Mouse (Mus musculus) heart, embryonic 12.5 days (tissue): ENCODE results near the gene Cdc6. TPM values are rescaled to one million over a fixed set of nuclear protein-coding genes. Genes with fewer than 3 reads are reported as not detected.
"Not testable (repeated sequence)": the region's sequence is repeated elsewhere in the genome, so short reads cannot be mapped to it uniquely, and the experiment has no call there.

Experiments used
- ATAC-seq: fragments of 200-750 bp; cut with Nextera tagmentation; 2 replicates; pipeline ENCODE4 v1.8.0; 2017; ENCODE audit warnings: moderate TSS enrichment, moderate library complexity; ENCODE audit not compliant: insufficient number of reproducible peaks, low FRiP score
- H3K27ac ChIP-seq: fragments of 300-500 bp; sonication (generic); 2 replicates; pipeline ENCODE4 v1.5.1; 2016; ENCODE audit warnings: mild to moderate bottlenecking, moderate library complexity; ENCODE audit not compliant: poor library complexity, severe bottlenecking
- H3K27me3 ChIP-seq: fragments of 300-500 bp; sonication (generic); replicated peaks from 2 replicates; pipeline ENCODE4 v1.6.1; 2016; ENCODE audit warnings: mild to moderate bottlenecking, moderate library complexity
- H3K36me3 ChIP-seq: fragments of 300-500 bp; sonication (generic); 2 replicates; pipeline ENCODE4 v1.6.1; 2016; ENCODE audit warnings: mild to moderate bottlenecking, moderate library complexity
- H3K4me1 ChIP-seq: fragments of 300-500 bp; sonication (generic); replicated peaks from 2 replicates; pipeline ENCODE4 v1.6.1; 2016; ENCODE audit warnings: mild to moderate bottlenecking
- H3K4me2 ChIP-seq: fragments of 300-500 bp; sonication (generic); 2 replicates; pipeline ENCODE4 v1.6.1; 2016; ENCODE audit warnings: mild to moderate bottlenecking, moderate library complexity
- H3K4me3 ChIP-seq: fragments of 300-500 bp; sonication (generic); 2 replicates; pipeline ENCODE4 v1.5.1; 2016; ENCODE audit warnings: mild to moderate bottlenecking
- H3K9ac ChIP-seq: fragments of 300-500 bp; sonication (generic); 2 replicates; pipeline ENCODE4 v1.6.1; 2016; ENCODE audit warnings: mild to moderate bottlenecking, moderate library complexity
- H3K9me3 ChIP-seq: fragments of 300-500 bp; sonication (generic); replicated peaks from 2 replicates; pipeline ENCODE4 v1.6.1; 2016; ENCODE audit warnings: mild to moderate bottlenecking, moderate library complexity
- WGBS: fragments of 180-500 bp; shearing (Covaris S2); methylation state at CpG from one replicate; pipeline ENCODE4 v1.1.7; 2016; 5-methylcytosine and 5-hydroxymethylcytosine counted together
- polyA plus RNA-seq: library from polyadenylated mRNA; unstranded; fragments of >200 nt; fragmentation: Nextera tagmentation; extraction: Ambion mirVana; gene quantifications from 2 replicates; pipeline ENCODE4 v1.2.1, GENCODE M21; 2016

The Cdc6 gene
- polyA plus RNA-seq, 1 experiment from 2014 or later = 27.0 TPM

DNA sequence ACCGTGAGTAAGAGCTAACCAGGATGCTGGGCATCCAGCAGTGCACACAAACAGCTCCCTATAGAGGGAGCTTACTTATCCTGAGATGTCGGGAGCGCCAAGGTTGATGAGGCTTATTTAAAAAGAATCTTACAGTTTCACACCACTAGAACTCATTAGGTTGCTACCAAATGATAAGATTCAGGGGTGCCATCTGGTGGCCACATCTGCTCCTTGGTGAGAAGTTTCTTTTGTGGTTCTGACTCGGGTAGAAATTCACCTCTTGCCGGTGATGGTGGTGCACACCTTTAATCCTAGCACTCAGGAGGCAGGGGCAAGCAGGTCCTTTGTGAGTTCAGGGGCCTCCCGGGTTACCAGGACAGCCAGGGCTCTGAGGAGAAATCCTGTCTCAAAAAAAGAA, 2.1 kb downstream of the Cdc6 start:
- H3K4me3 ChIP-seq = peak overlapping the region; percentile 75
- H3K36me3 ChIP-seq = peaks cover 49% of the 10 kb centered on the region
- H3K4me2 ChIP-seq = peak overlapping the region; percentile 99
- H3K9ac ChIP-seq = peak overlapping the region; percentile 35; the same call in 1 of the 2 replicates
- no peak overlapping the region for H3K27ac ChIP-seq
- no peaks in the 10 kb centered on the region for H3K9me3 ChIP-seq
- no peaks in the 10 kb centered on the region for H3K27me3 ChIP-seq
- peaks cover 40% of the 10 kb centered on the region for H3K4me1 ChIP-seq
- ATAC-seq = no peak
- WGBS = 34% methylated on average over 6 of the region's 6 CpGs

GRCm38 (mm10) chr11:98910415-98910814, 2.8 kb downstream of the Cdc6 start:
- peaks cover 55% of the 10 kb centered on the region for H3K36me3 ChIP-seq
- H3K4me3 ChIP-seq = no peak overlapping the region
- ATAC-seq = no peak
- no peak overlapping the region for H3K9ac ChIP-seq
- no peaks in the 10 kb centered on the region for H3K9me3 ChIP-seq
- H3K27me3 ChIP-seq = no peaks in the 10 kb centered on the region
- H3K4me1 ChIP-seq = peaks cover 33% of the 10 kb centered on the region
- peak overlapping the region; percentile 99 for H3K4me2 ChIP-seq
- WGBS = 74% methylated on average over 11 of the region's 11 CpGs
- H3K27ac ChIP-seq = no peak overlapping the region

DNA sequence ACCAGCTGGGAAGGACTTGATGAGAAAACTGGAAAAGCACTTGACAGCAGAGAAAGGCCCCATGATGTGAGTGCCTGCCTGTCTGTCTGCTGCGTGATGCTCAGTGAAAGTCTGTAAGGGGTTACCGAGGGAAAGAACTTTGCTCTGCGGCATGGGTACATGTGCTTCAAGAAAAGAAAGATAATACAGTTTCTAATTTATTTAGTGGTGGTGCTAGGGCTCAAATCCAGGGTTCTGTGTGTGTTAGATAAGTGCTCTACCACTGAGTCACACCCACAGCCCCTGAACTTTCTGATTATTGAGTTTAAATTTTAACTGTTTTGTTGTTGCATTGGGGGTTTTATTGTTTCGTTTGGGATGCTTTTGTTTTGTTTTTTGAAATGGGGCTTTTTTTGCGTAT, 3.9 kb downstream of the Cdc6 start:
- ATAC-seq = no peak
- Histone ChIP-seq H3K9me3 (no peaks in the 10 kb centered on the region), H3K9ac (no peak overlapping the region), H3K27ac (no peak overlapping the region), H3K4me1 (peaks cover 26% of the 10 kb centered on the region), H3K36me3 (peaks cover 59% of the 10 kb centered on the region), H3K4me3 (no peak overlapping the region), H3K27me3 (no peaks in the 10 kb centered on the region), H3K4me2 (no peak overlapping the region)
- 80% methylated on average over 5 of the region's 5 CpGs for WGBS

DNA sequence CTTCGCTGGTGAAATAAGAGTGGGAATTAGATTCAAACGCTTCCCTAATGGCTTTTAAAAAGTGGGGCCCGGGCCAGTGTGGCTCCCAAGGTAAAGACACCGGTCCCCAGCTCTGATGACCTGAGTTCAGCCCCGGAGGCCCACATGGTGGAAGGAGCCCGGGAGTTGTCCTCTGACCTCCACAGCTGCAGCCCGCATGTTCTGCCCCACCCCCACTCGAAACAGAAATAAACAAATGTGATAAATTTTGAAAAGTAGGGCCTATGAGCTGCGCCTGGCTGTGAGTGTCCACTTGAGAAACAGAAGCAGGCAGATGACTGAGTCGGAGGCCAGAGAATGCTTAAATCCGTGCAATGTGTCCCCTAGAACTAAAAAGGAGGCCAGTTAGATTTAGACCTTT, 6.6 kb downstream of the Cdc6 start:
- H3K4me3 ChIP-seq = no peak overlapping the region
- ATAC-seq = no peak
- no peak overlapping the region for H3K9ac ChIP-seq
- no peaks in the 10 kb centered on the region for H3K9me3 ChIP-seq
- H3K36me3 ChIP-seq = peaks cover 80% of the 10 kb centered on the region
- no peak overlapping the region for H3K27ac ChIP-seq
- no peak overlapping the region for H3K4me2 ChIP-seq
- peaks cover 29% of the 10 kb centered on the region for H3K4me1 ChIP-seq
- H3K27me3 ChIP-seq = no peaks in the 10 kb centered on the region
- 81% methylated on average over 11 of the region's 11 CpGs for WGBS

DNA sequence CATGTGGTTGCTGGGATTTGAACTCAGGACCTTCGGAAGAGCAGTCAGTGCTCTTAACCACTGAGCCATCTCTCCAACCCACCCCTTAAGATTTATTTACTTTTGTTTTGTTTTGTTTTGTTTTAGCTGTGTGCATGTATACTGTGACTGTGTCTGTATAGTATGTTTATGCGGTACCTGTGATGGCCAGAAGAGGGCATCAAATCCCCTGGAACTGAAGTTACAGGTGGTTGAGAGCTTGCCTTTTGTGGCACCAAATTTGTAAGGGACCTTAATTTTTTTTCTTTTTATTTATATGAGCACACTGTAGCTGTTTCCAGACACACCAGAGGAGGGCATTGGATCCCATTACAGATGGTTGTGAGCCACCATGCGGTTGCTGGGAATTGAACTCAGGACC, 8.8 kb downstream of the Cdc6 start:
- peaks cover 89% of the 10 kb centered on the region for H3K36me3 ChIP-seq
- H3K27ac ChIP-seq, H3K9me3 ChIP-seq, H3K27me3 ChIP-seq, H3K4me3 ChIP-seq, H3K9ac ChIP-seq, ATAC-seq, H3K4me2 ChIP-seq: not testable (repeated sequence)
- H3K4me1 ChIP-seq = peaks cover 16% of the 10 kb centered on the region
- WGBS = 96% methylated on average over 3 of the region's 3 CpGs

- peaks cover 81% of the 10 kb centered on the region for H3K36me3 ChIP-seq
- ATAC-seq = peak; percentile 30; the same call in 1 of the 2 replicates
- WGBS = 42% methylated on average over 13 of the region's 13 CpGs
- no peak overlapping the region for H3K4me3 ChIP-seq
- H3K9me3 ChIP-seq = no peaks in the 10 kb centered on the region
- H3K4me2 ChIP-seq = no peak overlapping the region
- H3K27ac ChIP-seq = peak overlapping the region; percentile 14
- H3K9ac ChIP-seq = 0 out of 2 replicates have a peak overlapping the region, but pooled peaks have one; percentile 34
- no peaks in the 10 kb centered on the region for H3K27me3 ChIP-seq
- H3K4me1 ChIP-seq = peaks cover 18% of the 10 kb centered on the region
Observed at GRCm38 (mm10) chr11:98917428-98918005, 9.9 kb downstream of the Cdc6 start.

GRCm38 (mm10) chr11:98918231-98918630, 10.6 kb downstream of the Cdc6 start:
- H3K36me3 ChIP-seq = peaks cover 77% of the 10 kb centered on the region
- H3K27me3 ChIP-seq = no peaks in the 10 kb centered on the region
- no peaks in the 10 kb centered on the region for H3K9me3 ChIP-seq
- 70% methylated on average over 9 of the region's 9 CpGs for WGBS
- H3K9ac ChIP-seq = no peak overlapping the region
- no peak overlapping the region for H3K4me2 ChIP-seq
- peaks cover 25% of the 10 kb centered on the region for H3K4me1 ChIP-seq
- no peak for ATAC-seq
- H3K27ac ChIP-seq = no peak overlapping the region
- H3K4me3 ChIP-seq = no peak overlapping the region

DNA sequence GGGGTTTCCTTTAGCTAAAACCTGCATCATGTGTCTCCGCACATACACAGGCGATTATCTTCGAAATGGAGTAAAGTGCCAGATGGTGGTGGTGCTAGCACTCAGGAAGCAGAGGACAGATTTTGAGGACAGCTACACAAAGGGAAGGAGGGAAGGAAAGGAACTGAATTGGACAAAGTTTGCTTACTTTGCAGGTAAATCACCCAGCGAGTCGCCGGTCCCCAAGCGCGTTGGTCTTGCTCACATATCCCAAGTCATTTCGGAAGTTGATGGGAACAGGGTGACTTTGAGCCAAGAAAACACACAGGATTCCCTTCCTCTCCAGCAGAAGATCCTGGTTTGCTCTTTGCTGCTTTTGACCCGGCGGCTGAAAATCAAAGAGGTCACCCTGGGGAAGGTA, 11.4 kb downstream of the Cdc6 start:
- no peak overlapping the region for H3K4me2 ChIP-seq
- H3K27ac ChIP-seq = no peak overlapping the region

DNA sequence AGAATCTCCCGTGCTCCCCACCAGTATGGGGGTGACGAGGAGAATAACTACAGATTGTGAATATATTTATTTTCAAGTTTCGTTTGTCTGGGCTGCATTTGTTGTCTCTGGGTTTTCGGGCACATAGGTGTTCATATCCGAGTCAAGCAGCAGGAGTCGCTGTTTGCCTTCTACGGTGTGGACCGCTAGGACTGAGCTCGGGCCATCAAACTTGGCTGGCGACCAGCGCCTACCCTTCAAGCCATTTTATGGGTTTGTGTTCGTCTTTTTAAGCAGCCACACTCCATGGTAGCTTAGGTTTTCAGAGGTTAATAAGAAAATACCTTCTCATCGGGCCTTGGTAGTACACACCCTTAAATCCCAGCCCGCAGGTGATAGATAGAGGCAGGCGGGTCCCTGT, 14.2 kb downstream of the Cdc6 start:
- Histone ChIP-seq H3K4me1 (peaks cover 55% of the 10 kb centered on the region), H3K36me3 (peaks cover 44% of the 10 kb centered on the region)
- 55% methylated on average over 15 of the region's 15 CpGs for whole genome bisulfite sequencing
- not testable (repeated sequence) for H3K9ac ChIP-seq, ATAC-seq, H3K9me3 ChIP-seq, H3K4me2 ChIP-seq, H3K27ac ChIP-seq, H3K27me3 ChIP-seq, H3K4me3 ChIP-seq

More for the DNA sequence above, 11.4 kb downstream of the Cdc6 start:
- no peak overlapping the region for H3K9ac ChIP-seq
- no peaks in the 10 kb centered on the region for H3K27me3 ChIP-seq
- peaks cover 71% of the 10 kb centered on the region for H3K36me3 ChIP-seq
- H3K4me1 ChIP-seq = peaks cover 27% of the 10 kb centered on the region
- no peak for ATAC-seq
- H3K4me3 ChIP-seq = no peak overlapping the region
- no peaks in the 10 kb centered on the region for H3K9me3 ChIP-seq
- WGBS = 94% methylated on average over 11 of the region's 11 CpGs

DNA sequence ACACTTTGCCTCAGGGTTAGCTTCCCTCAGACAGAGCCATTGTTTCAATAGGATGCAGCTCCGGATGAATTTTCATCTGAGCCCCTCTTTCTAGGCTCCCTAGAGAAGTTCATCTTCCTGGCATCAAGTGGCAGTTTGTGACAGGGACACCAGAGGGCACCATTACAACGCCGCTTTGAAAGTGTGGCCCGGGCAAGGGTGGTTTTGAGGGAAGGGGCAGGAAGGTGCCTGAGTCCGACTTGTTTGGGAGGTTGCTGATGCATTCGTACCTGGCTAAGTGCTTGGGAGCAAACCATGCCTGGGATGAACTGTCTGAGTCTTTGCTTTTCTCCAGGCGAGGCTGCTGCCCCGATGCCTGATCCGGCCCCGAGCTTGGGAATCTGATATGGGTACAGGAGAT, 14.7 kb downstream of the Cdc6 start:
- H3K27me3 ChIP-seq, ATAC-seq, H3K4me3 ChIP-seq, H3K4me2 ChIP-seq, H3K27ac ChIP-seq, H3K9me3 ChIP-seq, H3K9ac ChIP-seq: not testable (repeated sequence)
- Histone ChIP-seq H3K4me1 (peaks cover 55% of the 10 kb centered on the region), H3K36me3 (peaks cover 39% of the 10 kb centered on the region)
- 61% methylated on average over 10 of the region's 10 CpGs for WGBS

DNA sequence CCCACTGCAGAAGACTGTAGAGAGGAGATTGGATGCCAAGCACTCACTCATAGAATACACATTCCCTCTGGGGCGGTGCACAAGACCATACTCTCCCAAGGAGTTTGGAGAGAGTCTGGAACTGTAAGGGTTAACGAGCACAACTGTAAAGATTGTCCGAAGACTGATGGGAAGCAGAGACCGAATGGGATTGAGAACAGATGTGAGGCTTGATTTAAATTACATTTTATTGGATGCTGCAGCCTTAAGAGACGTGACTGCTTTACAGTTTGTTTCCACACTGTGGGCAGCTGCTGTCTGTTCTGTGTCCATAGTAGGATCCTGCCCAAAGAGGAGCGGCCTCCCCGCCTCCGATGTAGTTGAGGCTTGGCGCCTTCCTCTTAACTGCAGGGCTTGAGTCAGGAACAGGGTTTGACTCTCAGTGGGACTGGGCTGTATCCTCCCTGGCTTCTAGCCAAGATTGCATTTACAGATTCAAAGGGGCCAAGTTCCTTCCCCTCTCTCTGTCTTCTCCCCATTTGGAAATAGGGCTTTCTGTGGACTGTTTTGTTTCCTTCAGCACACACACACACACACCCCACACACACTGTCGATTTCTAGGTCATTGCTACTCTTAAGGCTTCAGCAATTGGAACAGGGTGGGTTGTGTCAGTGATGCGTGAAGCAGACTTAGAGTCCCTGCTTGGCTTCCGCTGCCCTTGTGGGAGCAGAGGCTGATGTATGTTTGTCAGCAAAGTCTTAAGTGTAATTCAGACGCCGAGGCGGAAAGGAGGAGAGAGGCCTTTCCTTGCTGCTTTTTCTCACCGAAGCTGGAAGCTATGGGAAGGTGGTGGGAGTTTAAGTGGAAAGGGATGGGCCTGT, 15.5 kb downstream of the Cdc6 start:
- H3K4me1 ChIP-seq = peaks cover 53% of the 10 kb centered on the region
- H3K27ac ChIP-seq, H3K4me2 ChIP-seq, H3K9me3 ChIP-seq, H3K4me3 ChIP-seq, H3K9ac ChIP-seq, H3K27me3 ChIP-seq, ATAC-seq: not testable (repeated sequence)
- peaks cover 36% of the 10 kb centered on the region for H3K36me3 ChIP-seq
- 61% methylated on average over 16 of the region's 16 CpGs for WGBS
